23 mouse cellular contexts compared by ENCODE assay signal in genomic region chr15:77708936-77709335, GRCm38 (mm10). TPM values are rescaled to one million over a fixed set of nuclear protein-coding genes. Genes with fewer than 3 reads are reported as not detected.
"Had no signal": no experiment of that assay in that cellular context is flagged by ENCODE, and none has a peak within 500 bp of the region (broad histone marks: within the 10 kb centered on the region; RNA-seq: fewer than 3 reads in every experiment).

No protein-coding gene starts in this region.

RNA-seq across cellular contexts. Expression of gene Apol7e, which starts 10.3 kb away (rescaled TPM):
- total RNA-seq: gastrocnemius, adult 2 months; gastrocnemius, postnatal 10 days; heart, adult 8-10 months; heart, postnatal 25 days; layer of hippocampus, adult 2 months; layer of hippocampus, postnatal 10 days; layer of hippocampus, postnatal 25 days; left cerebral cortex, postnatal 36 days had no signal
- polyA plus RNA-seq: hindbrain, embryonic 10.5 days; hindbrain, embryonic 12.5 days; hindbrain, embryonic 14.5 days; hindbrain, embryonic 16.5 days; kidney, embryonic 14.5 days; kidney, embryonic 16.5 days; limb, embryonic 10.5 days; limb, embryonic 12.5 days; liver, embryonic 11.5 days had no signal

RNA-seq across cellular contexts. Expression of gene Apol9b, which starts 19.9 kb away (rescaled TPM):
- total RNA-seq: gastrocnemius, adult 2 months; gastrocnemius, postnatal 10 days; gastrocnemius, postnatal 25 days; gastrocnemius, postnatal 4 days; granulocyte monocyte progenitor cell, adult 5-6 weeks; heart, postnatal 25 days; layer of hippocampus, adult 2 months; layer of hippocampus, postnatal 10 days; layer of hippocampus, postnatal 25 days; left cerebral cortex, adult 2 months had no signal
- polyA plus RNA-seq: hindbrain, embryonic 10.5 days; hindbrain, embryonic 12.5 days; kidney, embryonic 14.5 days; limb, embryonic 10.5 days; limb, embryonic 12.5 days; liver, embryonic 11.5 days had no signal

RNA-seq across cellular contexts. Expression of gene Apol8, which starts 47.9 kb away (rescaled TPM):
- total RNA-seq: granulocyte monocyte progenitor cell, adult 5-6 weeks; heart, adult 18-20 months; heart, adult 8-10 months; heart, postnatal 25 days had no signal
- polyA plus RNA-seq: hindbrain, embryonic 14.5 days; intestine, postnatal 0 days; kidney, embryonic 14.5 days had no signal
